Comparison of ENCODE assay signal across 9 mouse cellular contexts in genomic region chr10:76201978-76202377, GRCm38 (mm10). TPM values are rescaled to one million over a fixed set of nuclear protein-coding genes. Genes with fewer than 3 reads are reported as not detected.
DNase-seq lines count a peak whose midpoint lies in the region; ATAC-seq lines count a peak whose summit lies in the region.
"Had no signal": no experiment of that assay in that cellular context is flagged by ENCODE, and none has a peak within 500 bp of the region (broad histone marks: within the 10 kb centered on the region; RNA-seq: fewer than 3 reads in every experiment).

No protein-coding gene starts in this region.

- peaks cover 13% of the 10 kb centered on the region for H3K36me3 ChIP-seq in neural tube, embryonic 15.5 days
- H3K36me3 ChIP-seq in liver, embryonic 13.5 days = no peaks in the 10 kb centered on the region

- no peak for ATAC-seq in neural tube, embryonic 15.5 days (ENCODE audit: low FRiP score)
- no peak for ATAC-seq in liver, embryonic 13.5 days (ENCODE audit: low read depth)
- no peak for ATAC-seq in erythroblast, adult 5-6 weeks (replicated peaks; ENCODE audit: low FRiP score, poor library complexity, severe bottlenecking)

- no peaks in the 10 kb centered on the region for H3K9me3 ChIP-seq in neural tube, embryonic 15.5 days (replicated peaks)
- no peaks in the 10 kb centered on the region for H3K9me3 ChIP-seq in liver, embryonic 13.5 days (replicated peaks)
- H3K9me3 ChIP-seq: heart, embryonic 13.5 days had no signal

- no peak overlapping the region for H3K9ac ChIP-seq in neural tube, embryonic 15.5 days (replicated peaks)
- H3K9ac ChIP-seq in liver, embryonic 13.5 days = no peak overlapping the region
- H3K9ac ChIP-seq: heart, embryonic 13.5 days had no signal

- WGBS in neural tube, embryonic 15.5 days = 15% methylated on average over 7 of the region's 7 CpGs
- 12% methylated on average over 7 of the region's 7 CpGs for WGBS in liver, embryonic 13.5 days (ENCODE audit: insufficient replicate concordance)

- no peaks in the 10 kb centered on the region for H3K27me3 ChIP-seq in neural tube, embryonic 15.5 days (replicated peaks)
- no peaks in the 10 kb centered on the region for H3K27me3 ChIP-seq in liver, embryonic 13.5 days

- no peak overlapping the region for H3K27ac ChIP-seq in neural tube, embryonic 15.5 days (replicated peaks)
- no peak overlapping the region for H3K27ac ChIP-seq in liver, embryonic 13.5 days
- H3K27ac ChIP-seq: heart, embryonic 13.5 days had no signal

- H3K4me3 ChIP-seq in neural tube, embryonic 15.5 days (replicated peaks) = no peak overlapping the region
- no peak overlapping the region for H3K4me3 ChIP-seq in liver, embryonic 13.5 days (replicated peaks)
- H3K4me3 ChIP-seq: heart, embryonic 13.5 days had no signal

- DNase-seq in neural tube, embryonic 10.5 days (ENCODE audit: extremely low spot score, low spot score) = peak; percentile 77
- peak; percentile 83 for DNase-seq in adrenal gland, postnatal 14 days
- peak; percentile 64 for DNase-seq in embryo, embryonic 9.5 days (ENCODE audit: extremely low spot score)
- DNase-seq in kidney, postnatal 14 days = peak; percentile 74
- DNase-seq in liver, embryonic 13.5 days = peak; percentile 23
- peak; percentile 84 to 89 for DNase-seq in right cerebral cortex, postnatal 10 days (ENCODE audit: low spot score in 2 of 2)

- peaks cover 3% of the 10 kb centered on the region; the same call in 1 of the 2 replicates for H3K4me1 ChIP-seq in neural tube, embryonic 15.5 days
- H3K4me1 ChIP-seq in liver, embryonic 13.5 days (replicated peaks) = no peaks in the 10 kb centered on the region
- H3K4me1 ChIP-seq: heart, embryonic 13.5 days had no signal

- H3K4me2 ChIP-seq in neural tube, embryonic 15.5 days = no peak overlapping the region
- no peak overlapping the region for H3K4me2 ChIP-seq in liver, embryonic 13.5 days
- H3K4me2 ChIP-seq: heart, embryonic 13.5 days had no signal

RNA-seq across cellular contexts. Expression of gene Prmt2, which starts 35.7 kb away (rescaled TPM):
- polyA plus RNA-seq in neural tube, embryonic 15.5 days (2015; fragmentation: Nextera tagmentation; extraction: Ambion mirVana) = 262 and 302 TPM in 2 replicates
- 19.3 and 19.6 TPM in 2 replicates for total RNA-seq in adrenal gland, postnatal 14 days (2021)
- 6.4 and 7.2 TPM in 2 replicates for polyA plus RNA-seq in liver, embryonic 13.5 days (2015; fragmentation: Nextera tagmentation; extraction: Ambion mirVana)
- total RNA-seq in erythroblast, adult 5-6 weeks (2015; ENCODE audit: low replicate concordance) = not detected in 2 replicates
- not detected in 2 replicates for total RNA-seq in erythroblast, adult 5-6 weeks (2017; ENCODE audit: low replicate concordance)

RNA-seq across cellular contexts. Expression of gene S100b, which starts 51.7 kb away (rescaled TPM):
- polyA plus RNA-seq in neural tube, embryonic 15.5 days (2015; fragmentation: Nextera tagmentation; extraction: Ambion mirVana) = 5.4 and 7.4 TPM in 2 replicates
- total RNA-seq in adrenal gland, postnatal 14 days (2021) = 48.4 and 82.5 TPM in 2 replicates
- not detected in 2 replicates for polyA plus RNA-seq in liver, embryonic 13.5 days (2015; fragmentation: Nextera tagmentation; extraction: Ambion mirVana)
- total RNA-seq in erythroblast, adult 5-6 weeks (2015; ENCODE audit: low replicate concordance) = not detected in 2 replicates
- not detected in 2 replicates for total RNA-seq in erythroblast, adult 5-6 weeks (2017; ENCODE audit: low replicate concordance)

RNA-seq across cellular contexts. Expression of gene Slc5a4a, which starts 54.7 kb away (rescaled TPM):
- 0.11 and 0.22 TPM in 2 replicates for polyA plus RNA-seq in neural tube, embryonic 15.5 days (2015; fragmentation: Nextera tagmentation; extraction: Ambion mirVana)
- total RNA-seq in adrenal gland, postnatal 14 days (2021) = not detected in 2 replicates
- polyA plus RNA-seq in liver, embryonic 13.5 days (2015; fragmentation: Nextera tagmentation; extraction: Ambion mirVana) = not detected in 2 replicates
- total RNA-seq in erythroblast, adult 5-6 weeks (2015; ENCODE audit: low replicate concordance) = not detected in 2 replicates
- not detected in 2 replicates for total RNA-seq in erythroblast, adult 5-6 weeks (2017; ENCODE audit: low replicate concordance)
- polyA plus RNA-seq: heart, embryonic 13.5 days had no signal

Comparison
In these comparisons a context has a peak if more than half of its experiments do, and no peak if none do; other contexts are left out.
1. DNase-seq: peak in every context shown above with its lines; median percentile 86 in right cerebral cortex, postnatal 10 days; 83 in adrenal gland, postnatal 14 days; 77 in neural tube, embryonic 10.5 days; 74 in kidney, postnatal 14 days; 64 in embryo, embryonic 9.5 days; 23 in liver, embryonic 13.5 days.
2. RNA of gene Prmt2, which starts 35.7 kb away (total RNA-seq): 19.3 to 19.6 TPM in adrenal gland, postnatal 14 days; not detected in erythroblast, adult 5-6 weeks; every median in the first group is over 10 times any median in the second.
3. RNA of gene S100b, which starts 51.7 kb away (total RNA-seq): 48.4 to 82.5 TPM in adrenal gland, postnatal 14 days; not detected in erythroblast, adult 5-6 weeks; every median in the first group is over 10 times any median in the second.